Mouse (Mus musculus) mesoderm, embryonic 11.5 days (tissue): ENCODE data around the gene 9430015G10Rik.

ENCODE experiments used
- DNase-seq: peaks from one replicate; pipeline ENCODE4 v3.0.0-alpha.2; 2012; ENCODE audit warnings: low read depth, low spot score

9430015G10Rik gene

GRCm38 (mm10) chr4:156171828-156172227, 62.0 kb downstream of the 9430015G10Rik start:
- no peak for DNase-seq
